Mouse (Mus musculus) liver, postnatal 0 days (tissue): Measurements from ENCODE around the gene Zfp106.

Experiments used
- CTCF ChIP-seq: sonication (generic); IDR thresholded peaks from 2 replicates; pipeline ENCODE4 v1.5.1; 2016; ENCODE audit warnings: antibody characterized with exemption, low read depth
- EP300 ChIP-seq: IDR thresholded peaks from 2 replicates; pipeline ENCODE4 v1.6.1; 2016; ENCODE audit warnings: antibody characterized with exemption, low read depth, mild to moderate bottlenecking

DNA sequence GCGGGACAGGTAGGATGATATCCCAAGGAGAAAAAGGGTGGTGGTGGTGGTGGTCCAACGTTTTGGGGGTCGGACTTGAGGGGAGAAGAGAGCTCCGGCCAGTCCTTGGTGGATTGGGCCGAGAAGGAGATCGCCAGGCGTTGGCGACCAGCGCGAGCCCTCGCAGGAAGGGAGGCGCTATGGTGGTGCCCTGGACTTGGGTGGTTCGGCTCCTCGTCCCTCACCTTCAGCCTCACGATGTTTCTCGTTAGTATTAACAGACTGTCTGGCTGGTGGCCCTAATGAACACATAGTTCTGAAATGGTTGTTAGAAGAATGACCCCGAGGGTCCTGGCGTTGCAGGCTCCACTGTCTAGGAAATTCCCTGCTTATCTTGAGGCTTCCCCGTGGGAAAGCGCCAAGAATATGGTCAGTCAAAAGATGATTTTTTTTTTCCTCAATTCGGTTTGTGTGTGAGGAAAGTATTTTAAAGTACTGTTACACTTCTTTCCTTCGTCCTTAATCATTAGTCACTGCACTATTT lies 4.2 kb upstream of the Zfp106 start:
- no peak for TF ChIP-seq CTCF
- TF ChIP-seq EP300 = no peak
